Mouse (Mus musculus) embryonic fibroblast, embryonic 13.5 days (primary cell): ENCODE results near the gene Ntsr1.

Experiments used
- CTCF ChIP-seq: IDR thresholded peaks from 2 replicates; pipeline ENCODE4 v1.5.1; 2011; ENCODE audit warnings: mild to moderate bottlenecking, control low read depth, low read length, moderate library complexity, borderline replicate concordance; ENCODE audit not compliant: insufficient read depth
- POLR2A ChIP-seq: IDR thresholded peaks from 2 replicates; pipeline ENCODE4 v1.6.1; 2011; ENCODE audit warnings: low read depth, mild to moderate bottlenecking, control low read depth, low read length, moderate library complexity

DNA sequence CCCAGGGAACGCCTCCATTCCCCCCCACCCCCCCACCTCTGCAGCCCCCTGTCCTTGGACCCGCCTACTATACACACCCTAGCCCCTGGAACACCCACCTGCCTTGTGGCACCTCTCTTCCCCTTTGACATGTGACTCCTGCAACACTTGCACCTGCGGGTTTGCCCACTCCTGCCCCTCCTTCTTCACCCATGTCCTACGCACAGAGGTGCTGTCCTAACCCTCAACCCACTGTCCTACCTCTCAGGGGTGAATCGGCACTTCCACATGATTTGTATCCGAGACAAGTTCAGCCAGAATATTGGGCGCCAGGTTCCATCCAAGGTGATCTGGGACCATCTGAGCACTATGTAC is 83.4 kb downstream of the Ntsr1 start:
- TF ChIP-seq CTCF = no peak
- no peak for TF ChIP-seq POLR2A
